Mouse (Mus musculus) MEL (cell line): ENCODE measurements around the gene Map6. TPM values are rescaled to one million over a fixed set of nuclear protein-coding genes. Genes with fewer than 3 reads are reported as not detected.

Experiments used
- DNase-seq: peaks from one replicate; pipeline ENCODE4 v3.0.0; 2011; ENCODE audit warnings: low read depth, low spot score
- H3K27ac ChIP-seq: 2 replicates; pipeline ENCODE4 v1.5.1; 2012; ENCODE audit warnings: low read depth, mild to moderate bottlenecking, control low read depth, low read length, moderate library complexity; ENCODE audit not compliant: control insufficient read depth
- H3K27me3 ChIP-seq, 2 experiments: fragments of 150-350 bp in 1 of 2; sonication (generic) in 1 of 2; 2 replicates each; pipeline ENCODE4 v1.6.1; 2012; ENCODE audit warnings: low read length in 2 of 2, mild to moderate bottlenecking in 2 of 2, improper control_type of control experiment in 1 of 2, moderate library complexity in 1 of 2; ENCODE audit not compliant: insufficient read depth in 2 of 2, control insufficient read depth in 1 of 2
- H3K36me3 ChIP-seq, 2 experiments: 2 replicates each; pipeline ENCODE4 v1.6.1; 2012 to 2014; ENCODE audit warnings: low read length in 2 of 2, improper control_type of control experiment in 1 of 2, inconsistent platforms in 1 of 2, mild to moderate bottlenecking in 1 of 2; ENCODE audit not compliant: insufficient read depth in 2 of 2, control insufficient read depth in 1 of 2
- H3K4me1 ChIP-seq, 2 experiments: fragments of 150-350 bp in 1 of 2; sonication (generic) in 1 of 2; 2 replicates each; pipeline ENCODE4 v1.6.1; 2012; ENCODE audit warnings: low read length in 2 of 2, improper control_type of control experiment in 1 of 2, mild to moderate bottlenecking in 1 of 2; ENCODE audit not compliant: insufficient read depth in 2 of 2, control insufficient read depth in 1 of 2
- H3K4me3 ChIP-seq, 2 experiments: fragments of 150-350 bp in 1 of 2; sonication (generic) in 1 of 2; 2 replicates each; pipeline ENCODE4 v1.5.1; 2012; ENCODE audit warnings: low read depth in 2 of 2, low read length in 2 of 2, mild to moderate bottlenecking in 2 of 2, moderate library complexity in 2 of 2, control low read depth in 1 of 2, improper control_type of control experiment in 1 of 2; ENCODE audit not compliant: control insufficient read depth in 1 of 2, insufficient read depth in 1 of 2
- H3K79me2 ChIP-seq: 2 replicates; pipeline ENCODE4 v1.6.1; 2012; ENCODE audit warnings: mild to moderate bottlenecking, low read length, moderate library complexity; ENCODE audit not compliant: control insufficient read depth, poor library complexity, insufficient read depth
- H3K9ac ChIP-seq: 2 replicates; pipeline ENCODE4 v1.6.1; 2012; ENCODE audit warnings: low read depth, mild to moderate bottlenecking, control low read depth, low read length, moderate library complexity; ENCODE audit not compliant: control insufficient read depth, poor library complexity, severe bottlenecking
- H3K9me3 ChIP-seq: fragments of 150-350 bp; sonication (generic); replicated peaks from 2 replicates; pipeline ENCODE4 v1.6.1; 2012; ENCODE audit warnings: mild to moderate bottlenecking, low read length, improper control_type of control experiment, moderate library complexity; ENCODE audit not compliant: insufficient read depth
- CHD1 ChIP-seq: IDR thresholded peaks from 2 replicates; pipeline ENCODE4 v1.6.1; 2012; ENCODE audit warnings: low read depth, mild to moderate bottlenecking, inconsistent platforms, low read length, improper control_type of control experiment
- CHD2 ChIP-seq: IDR thresholded peaks from 2 replicates; pipeline ENCODE4 v1.6.1; 2011; ENCODE audit warnings: low read length, improper control_type of control experiment
- CTCF ChIP-seq, 3 experiments: IDR thresholded peaks in 2 of 3; conservative IDR thresholded peaks in 1 of 3; 2 replicates each; pipeline ENCODE4 v1.5.1; 2011 to 2012; ENCODE audit warnings: low read length in 3 of 3, low read depth in 2 of 3, mild to moderate bottlenecking in 2 of 3, improper control_type of control experiment in 1 of 3, inconsistent platforms in 1 of 3, mixed read lengths in 1 of 3, moderate library complexity in 1 of 3; ENCODE audit not compliant: control insufficient read depth in 1 of 3, insufficient read depth in 1 of 3, poor library complexity in 1 of 3, severe bottlenecking in 1 of 3
- JUND ChIP-seq: IDR thresholded peaks from 2 replicates; pipeline ENCODE4 v1.6.1; 2011; ENCODE audit warnings: low read depth, mild to moderate bottlenecking, improper control_type of control experiment, low read length
- MEF2A ChIP-seq: IDR thresholded peaks from 2 replicates; pipeline ENCODE4 v1.6.1; 2014; ENCODE audit warnings: low read depth, mild to moderate bottlenecking, inconsistent platforms, low read length, improper control_type of control experiment; ENCODE audit not compliant: poor library complexity, insufficient replicate concordance, severe bottlenecking; ENCODE audit errors: extremely low read depth
- MYB ChIP-seq: IDR thresholded peaks from 2 replicates; pipeline ENCODE4 v1.6.1; 2011; ENCODE audit warnings: mild to moderate bottlenecking, low read depth, low read length, improper control_type of control experiment
- MYC ChIP-seq: IDR thresholded peaks from 2 replicates; pipeline ENCODE4 v1.6.1; 2011; ENCODE audit warnings: low read depth, mild to moderate bottlenecking, low read length, improper control_type of control experiment, moderate library complexity
- NRF1 ChIP-seq: IDR thresholded peaks from 2 replicates; pipeline ENCODE4 v1.6.1; 2014; ENCODE audit warnings: low read depth, mild to moderate bottlenecking, inconsistent platforms, low read length, improper control_type of control experiment, moderate library complexity; ENCODE audit not compliant: poor library complexity, insufficient read depth, severe bottlenecking
- POLR2AphosphoS2 ChIP-seq: IDR thresholded peaks from 2 replicates; pipeline ENCODE4 v1.6.1; 2011; ENCODE audit warnings: low read length, improper control_type of control experiment
- POLR2AphosphoS5 ChIP-seq: IDR thresholded peaks from 2 replicates; pipeline ENCODE4 v1.6.1; 2012; ENCODE audit warnings: low read depth, borderline replicate concordance, mild to moderate bottlenecking, inconsistent platforms, low read length, moderate library complexity, mixed read lengths
- RCOR1 ChIP-seq: IDR thresholded peaks from 2 replicates; pipeline ENCODE4 v1.6.1; 2012; ENCODE audit warnings: low read depth, mild to moderate bottlenecking, inconsistent platforms, low read length, improper control_type of control experiment
- SMC3 ChIP-seq: IDR thresholded peaks from 2 replicates; pipeline ENCODE4 v1.6.1; 2011; ENCODE audit warnings: low read depth, low read length, improper control_type of control experiment
- TAL1 ChIP-seq: IDR thresholded peaks from 2 replicates; pipeline ENCODE4 v1.6.1; 2012; ENCODE audit warnings: mild to moderate bottlenecking, inconsistent platforms, low read length, moderate library complexity, mixed read lengths
- USF1 ChIP-seq: IDR thresholded peaks from 2 replicates; pipeline ENCODE4 v1.6.1; 2014; ENCODE audit warnings: low read depth, mild to moderate bottlenecking, inconsistent platforms, low read length, improper control_type of control experiment, moderate library complexity
- USF2 ChIP-seq, 2 experiments: IDR thresholded peaks; 2 replicates each; pipeline ENCODE4 v1.6.1; 2011 to 2012; ENCODE audit warnings: improper control_type of control experiment in 2 of 2, low read length in 2 of 2, borderline replicate concordance in 1 of 2, inconsistent platforms in 1 of 2, low read depth in 1 of 2, mild to moderate bottlenecking in 1 of 2; ENCODE audit not compliant: insufficient read depth in 1 of 2
- ZC3H11A ChIP-seq: IDR thresholded peaks from 2 replicates; pipeline ENCODE4 v1.6.1; 2012; ENCODE audit warnings: low read depth, mild to moderate bottlenecking, inconsistent platforms, low read length, improper control_type of control experiment
- polyA plus RNA-seq, 2 experiments: library from polyadenylated mRNA; stranded (reverse) in 1 of 2; unstranded in 1 of 2; fragments of >175 nt in 1 of 2; fragments of >200 nt in 1 of 2; gene quantifications; 2 replicates each; pipeline versions ENCODE4 v1.2.1 to v1.2.4; 2012; ENCODE audit warnings: low replicate concordance in 2 of 2, low read depth in 1 of 2; ENCODE audit not compliant: insufficient read length in 2 of 2, insufficient read depth in 1 of 2, missing spikeins in 1 of 2
- total RNA-seq: library from RNA; depleted of rRNA; stranded (reverse); fragments of 300-350 nt; gene quantifications from 2 replicates; pipeline ENCODE4 v1.2.3, GENCODE M21; 2012

Gene Map6
- total and polyA plus RNA-seq, 3 experiments: not detected

GRCm38 (mm10) chr7:99347268-99347667, 80.0 kb downstream of the Map6 start:
- H3K79me2 ChIP-seq: no peaks in the 10 kb centered on the region
- no peaks in the 10 kb centered on the region for H3K36me3 ChIP-seq
- no peaks in the 10 kb centered on the region for H3K9me3 ChIP-seq
- no peak overlapping the region for H3K27ac ChIP-seq
- no peak overlapping the region for H3K4me3 ChIP-seq
- no peaks in the 10 kb centered on the region for H3K4me1 ChIP-seq
- H3K27me3 ChIP-seq: peaks cover 4 to 20% of the 10 kb centered on the region in 2 experiments; a peak in 3 of 4 replicates
- TF ChIP-seq MYC: no peak
- no peak for TF ChIP-seq NRF1
- TF ChIP-seq CTCF (IDR thresholded peaks at IDR 0.05 in 2 of 3, conservative IDR thresholded peaks at IDR 0.05 in 1 of 3; ENCODE audit: control insufficient read depth in 1 of 3, insufficient read depth in 1 of 3, low read depth in 2 of 3, low read length in 3 of 3, poor library complexity in 1 of 3, severe bottlenecking in 1 of 3): no peak
- no peak for TF ChIP-seq POLR2AphosphoS2
- TF ChIP-seq SMC3: no peak
- no peak for TF ChIP-seq MYB
- no peak for TF ChIP-seq CHD1
- no peak for DNase-seq
- H3K9ac ChIP-seq: no peak overlapping the region

DNA sequence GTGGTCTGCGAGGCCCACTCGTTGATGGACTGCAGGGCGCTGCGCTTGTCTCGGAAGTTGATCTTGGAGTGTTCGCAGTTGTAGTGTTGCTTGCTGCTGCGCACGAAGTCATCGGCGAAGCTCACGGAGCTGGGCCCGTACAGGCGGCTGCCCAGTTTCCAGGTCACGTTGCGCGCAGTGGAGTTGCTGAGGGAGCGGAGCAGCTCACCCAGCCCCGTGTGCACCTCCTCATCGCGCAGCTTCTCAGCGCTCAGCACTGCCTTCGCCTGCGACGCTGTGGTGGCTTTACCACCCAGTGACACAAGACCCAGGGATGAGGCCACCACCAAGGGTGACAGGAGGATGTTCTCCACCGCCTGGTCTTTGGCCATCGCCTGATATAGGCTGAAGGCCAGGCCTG, 81.6 kb downstream of the Map6 start:
- no peaks in the 10 kb centered on the region for H3K79me2 ChIP-seq
- H3K9ac ChIP-seq: no peak overlapping the region
- no peaks in the 10 kb centered on the region for H3K36me3 ChIP-seq
- H3K27me3 ChIP-seq: peaks cover 2 to 15% of the 10 kb centered on the region in 2 experiments; a peak in 2 of 4 replicates
- DNase-seq: no peak
- no peak overlapping the region for H3K27ac ChIP-seq
- no peak overlapping the region for H3K4me3 ChIP-seq
- TF ChIP-seq POLR2AphosphoS2 (no peak), JUND (no peak), RCOR1 (no peak), USF2 (IDR thresholded peaks at IDR 0.05; ENCODE audit: borderline replicate concordance in 1 of 2, insufficient read depth in 1 of 2, low read depth in 1 of 2, low read length in 2 of 2) (no peak), CHD2 (no peak), USF1 (no peak), TAL1 (no peak), MEF2A (no peak), POLR2AphosphoS5 (no peak), ZC3H11A (no peak)
- H3K9me3 ChIP-seq: no peaks in the 10 kb centered on the region
- no peaks in the 10 kb centered on the region for H3K4me1 ChIP-seq
